Mouse (Mus musculus) forebrain, embryonic 10.5 days (tissue): ENCODE results near the gene Hps4. TPM values are rescaled to one million over a fixed set of nuclear protein-coding genes. Genes with fewer than 3 reads are reported as not detected.
"Not testable (repeated sequence)": the region's sequence is repeated elsewhere in the genome, so short reads cannot be mapped to it uniquely, and the experiment has no call there.

ENCODE experiments used
- DNase-seq: peaks from one replicate; pipeline ENCODE4 v3.0.0-alpha.2; 2017; ENCODE audit warnings: low spot score; ENCODE audit errors: extremely low spot score
- H3K27ac ChIP-seq: fragments of 300-500 bp; sonication (generic); 2 replicates; pipeline ENCODE4 v1.5.1; 2016; ENCODE audit warnings: mild to moderate bottlenecking
- H3K27me3 ChIP-seq: fragments of 300-500 bp; sonication (generic); 2 replicates; pipeline ENCODE4 v1.6.1; 2016; ENCODE audit warnings: mild to moderate bottlenecking; ENCODE audit not compliant: poor library complexity, severe bottlenecking
- H3K36me3 ChIP-seq: fragments of 300-500 bp; sonication (generic); replicated peaks from 2 replicates; pipeline ENCODE4 v1.6.1; 2016; ENCODE audit warnings: mild to moderate bottlenecking, moderate library complexity
- H3K4me1 ChIP-seq: fragments of 300-500 bp; sonication (generic); 2 replicates; pipeline ENCODE4 v1.6.1; 2016
- H3K4me3 ChIP-seq: fragments of 300-500 bp; sonication (generic); 2 replicates; pipeline ENCODE4 v1.5.1; 2016; ENCODE audit warnings: mild to moderate bottlenecking, moderate library complexity
- H3K9me3 ChIP-seq: fragments of 300-500 bp; sonication (generic); 2 replicates; pipeline ENCODE4 v1.6.1; 2016; ENCODE audit warnings: mild to moderate bottlenecking, moderate library complexity
- WGBS: fragments of 180-500 bp; shearing (Covaris S2); methylation state at CpG from one replicate; pipeline ENCODE4 v1.1.7; 2016; 5-methylcytosine and 5-hydroxymethylcytosine counted together
- polyA plus RNA-seq: library from polyadenylated mRNA; unstranded; fragments of >200 nt; fragmentation: Nextera tagmentation; extraction: Ambion mirVana; gene quantifications from 2 replicates; pipeline ENCODE4 v1.2.1, GENCODE M21; 2016

The Hps4 gene
- polyA plus RNA-seq, 1 experiment from 2014 or later: 33.6 TPM

- 69% methylated on average over 18 of the region's 18 CpGs for WGBS
- Histone ChIP-seq H3K4me3 (no peak overlapping the region; the same call in 1 of the 2 replicates), H3K27ac (peak overlapping the region; percentile 94), H3K27me3 (peaks cover 49% of the 10 kb centered on the region), H3K36me3 (peaks cover 10% of the 10 kb centered on the region), H3K4me1 (peaks cover 40% of the 10 kb centered on the region), H3K9me3 (no peaks in the 10 kb centered on the region)
- DNase-seq: no peak
Measured at GRCm38 (mm10) chr5:112396066-112396465, 53.2 kb downstream of the Hps4 start.

- Histone ChIP-seq H3K27me3 (peaks cover 17% of the 10 kb centered on the region), H3K36me3 (no peaks in the 10 kb centered on the region), H3K4me1 (peaks cover 20% of the 10 kb centered on the region), H3K27ac (no peak overlapping the region), H3K9me3 (no peaks in the 10 kb centered on the region), H3K4me3 (no peak overlapping the region)
- no peak for DNase-seq
- 83% methylated on average over 10 of the region's 10 CpGs for WGBS
Measured at GRCm38 (mm10) chr5:112399284-112399683, 56.4 kb downstream of the Hps4 start.

- Histone ChIP-seq H3K36me3 (no peaks in the 10 kb centered on the region), H3K4me3 (no peak overlapping the region), H3K27ac (no peak overlapping the region), H3K27me3 (no peaks in the 10 kb centered on the region), H3K4me1 (peaks cover 4% of the 10 kb centered on the region), H3K9me3 (no peaks in the 10 kb centered on the region)
- WGBS: 77% methylated on average over 3 of the region's 3 CpGs
- DNase-seq: no peak
Measured at GRCm38 (mm10) chr5:112402437-112402836, 59.6 kb downstream of the Hps4 start.

- H3K4me3 ChIP-seq: no peak overlapping the region
- H3K27ac ChIP-seq: no peak overlapping the region
- WGBS: 83% methylated on average over 3 of the region's 3 CpGs
- H3K27me3 ChIP-seq: peaks cover 3% of the 10 kb centered on the region; the same call in 1 of the 2 replicates
- DNase-seq: no peak
- peaks cover 8% of the 10 kb centered on the region for H3K4me1 ChIP-seq
- no peaks in the 10 kb centered on the region for H3K36me3 ChIP-seq
- H3K9me3 ChIP-seq: no peaks in the 10 kb centered on the region
Measured at GRCm38 (mm10) chr5:112406017-112406416, 63.1 kb downstream of the Hps4 start.

GRCm38 (mm10) chr5:112409274-112409673 is 66.4 kb downstream of the Hps4 start:
- no peaks in the 10 kb centered on the region for H3K36me3 ChIP-seq
- no peaks in the 10 kb centered on the region for H3K9me3 ChIP-seq
- H3K27ac ChIP-seq: no peak overlapping the region
- no peak overlapping the region for H3K4me3 ChIP-seq
- H3K27me3 ChIP-seq: peaks cover 18% of the 10 kb centered on the region; the same call in 1 of the 2 replicates
- 81% methylated on average over 5 of the region's 5 CpGs for WGBS
- H3K4me1 ChIP-seq: peaks cover 22% of the 10 kb centered on the region
- DNase-seq: no peak

- no peak for DNase-seq
- peaks cover 18% of the 10 kb centered on the region; the same call in 1 of the 2 replicates for H3K27me3 ChIP-seq
- no peaks in the 10 kb centered on the region for H3K36me3 ChIP-seq
- H3K4me1 ChIP-seq: peaks cover 22% of the 10 kb centered on the region
- no peaks in the 10 kb centered on the region for H3K9me3 ChIP-seq
- WGBS: 48% methylated on average over 11 of the region's 11 CpGs
- H3K4me3 ChIP-seq: peak overlapping the region; percentile 29; the same call in 1 of the 2 replicates
- H3K27ac ChIP-seq: 0 out of 2 replicates have a peak overlapping the region, but pooled peaks have one; percentile 51
Measured at GRCm38 (mm10) chr5:112411072-112411471, 68.2 kb downstream of the Hps4 start.

- peak; percentile 62 for DNase-seq
- 22% methylated on average over 19 of the region's 19 CpGs for whole genome bisulfite sequencing
Measured at GRCm38 (mm10) chr5:112411514-112412335, 68.8 kb downstream of the Hps4 start.

GRCm38 (mm10) chr5:112412781-112413180 is 69.9 kb downstream of the Hps4 start:
- not testable (repeated sequence) for H3K27ac ChIP-seq, H3K4me3 ChIP-seq, H3K36me3 ChIP-seq, DNase-seq, H3K9me3 ChIP-seq
- H3K27me3 ChIP-seq: peaks cover 18% of the 10 kb centered on the region; the same call in 1 of the 2 replicates
- 85% methylated on average over 4 of the region's 4 CpGs for WGBS
- peaks cover 27% of the 10 kb centered on the region for H3K4me1 ChIP-seq

More at GRCm38 (mm10) chr5:112411514-112412335, 68.8 kb downstream of the Hps4 start:
- H3K9me3 ChIP-seq: no peaks in the 10 kb centered on the region
- H3K27ac ChIP-seq: 0 out of 2 replicates have a peak overlapping the region, but pooled peaks have one; percentile 51
- H3K36me3 ChIP-seq: no peaks in the 10 kb centered on the region
- peaks cover 29% of the 10 kb centered on the region for H3K4me1 ChIP-seq
- H3K27me3 ChIP-seq: peaks cover 18% of the 10 kb centered on the region; the same call in 1 of the 2 replicates
- H3K4me3 ChIP-seq: peak overlapping the region; percentile 29

GRCm38 (mm10) chr5:112416673-112417072 is 73.8 kb downstream of the Hps4 start:
- Histone ChIP-seq H3K4me1 (peaks cover 21% of the 10 kb centered on the region), H3K36me3 (no peaks in the 10 kb centered on the region), H3K4me3 (no peak overlapping the region), H3K27me3 (peaks cover 18% of the 10 kb centered on the region; the same call in 1 of the 2 replicates), H3K9me3 (no peaks in the 10 kb centered on the region), H3K27ac (no peak overlapping the region)
- WGBS: 53% methylated on average over 5 of the region's 5 CpGs
- no peak for DNase-seq

GRCm38 (mm10) chr5:112418023-112418422 is 75.1 kb downstream of the Hps4 start:
- H3K9me3 ChIP-seq: no peaks in the 10 kb centered on the region
- H3K27me3 ChIP-seq: peaks cover 5% of the 10 kb centered on the region; the same call in 1 of the 2 replicates
- WGBS: 67% methylated on average over 4 of the region's 4 CpGs
- no peak overlapping the region for H3K4me3 ChIP-seq
- H3K27ac ChIP-seq: no peak overlapping the region
- H3K4me1 ChIP-seq: peaks cover 14% of the 10 kb centered on the region
- DNase-seq: no peak
- H3K36me3 ChIP-seq: no peaks in the 10 kb centered on the region

GRCm38 (mm10) chr5:112419535-112419934 is 76.7 kb downstream of the Hps4 start:
- H3K36me3 ChIP-seq: no peaks in the 10 kb centered on the region
- DNase-seq: no peak
- H3K27me3 ChIP-seq: peaks cover 14% of the 10 kb centered on the region; the same call in 1 of the 2 replicates
- 41% methylated on average over 12 of the region's 12 CpGs for WGBS
- H3K27ac ChIP-seq: no peak overlapping the region
- peaks cover 14% of the 10 kb centered on the region for H3K4me1 ChIP-seq
- H3K9me3 ChIP-seq: no peaks in the 10 kb centered on the region
- H3K4me3 ChIP-seq: peak overlapping the region; percentile 25

GRCm38 (mm10) chr5:112426635-112427034 is 83.8 kb downstream of the Hps4 start:
- Histone ChIP-seq H3K27me3 (peaks cover 72% of the 10 kb centered on the region), H3K4me1 (peaks cover 19% of the 10 kb centered on the region), H3K9me3 (no peaks in the 10 kb centered on the region), H3K4me3 (no peak overlapping the region), H3K36me3 (no peaks in the 10 kb centered on the region), H3K27ac (no peak overlapping the region)
- no peak for DNase-seq
- WGBS: 92% methylated on average over 7 of the region's 7 CpGs

GRCm38 (mm10) chr5:112427283-112427682 is 84.4 kb downstream of the Hps4 start:
- 52% methylated on average over 2 of the region's 2 CpGs for WGBS
- Histone ChIP-seq H3K9me3 (no peaks in the 10 kb centered on the region), H3K27me3 (peaks cover 79% of the 10 kb centered on the region), H3K4me1 (peaks cover 26% of the 10 kb centered on the region), H3K27ac (no peak overlapping the region), H3K36me3 (no peaks in the 10 kb centered on the region), H3K4me3 (no peak overlapping the region)
- DNase-seq: peak; percentile 69
